Mouse (Mus musculus) retina, postnatal 1 day (tissue): Measurements from ENCODE around the gene Gm35549.
"Not testable (repeated sequence)": the region's sequence is repeated elsewhere in the genome, so short reads cannot be mapped to it uniquely, and the experiment has no call there.

ENCODE experiments used
- DNase-seq: peaks from one replicate; pipeline ENCODE4 v3.0.0-alpha.2; 2012

Gene Gm35549

GRCm38 (mm10) chr9:122843760-122844159, at the start of gene Gm35549:
Gm35549 (minus strand) TSS chr9:122844035.
- no peak for DNase-seq

- peak; percentile 88 for DNase-seq
Measured at GRCm38 (mm10) chr9:122886372-122887179, 42.7 kb upstream of the Gm35549 start.

- no peak for DNase-seq
Measured at GRCm38 (mm10) chr9:122885385-122885784, 41.5 kb upstream of the Gm35549 start, which contains the start of gene Zkscan7. Zkscan7 (plus strand) TSS chr9:122885685.

- no peak for DNase-seq
Measured at GRCm38 (mm10) chr9:122875145-122875544, 31.3 kb upstream of the Gm35549 start.

- DNase-seq, result no peak
Measured at GRCm38 (mm10) chr9:122874653-122875052, 30.8 kb upstream of the Gm35549 start.

GRCm38 (mm10) chr9:122872595-122872994, 28.8 kb upstream of the Gm35549 start:
- no peak for DNase-seq

- DNase-seq, result no peak
Measured at GRCm38 (mm10) chr9:122866192-122866591, 22.4 kb upstream of the Gm35549 start.

GRCm38 (mm10) chr9:122865697-122866166, 21.9 kb upstream of the Gm35549 start, which contains the start of gene Zfp445:
Zfp445 (minus strand) TSS chr9:122866006.
- peak; percentile 94 for DNase-seq

- DNase-seq, result no peak
Measured at GRCm38 (mm10) chr9:122864848-122865247, 21.0 kb upstream of the Gm35549 start.

GRCm38 (mm10) chr9:122863731-122864130, 19.9 kb upstream of the Gm35549 start:
- no peak for DNase-seq

- DNase-seq, result no peak
Measured at GRCm38 (mm10) chr9:122860752-122861151, 16.9 kb upstream of the Gm35549 start.

GRCm38 (mm10) chr9:122856716-122857115, 12.9 kb upstream of the Gm35549 start:
- no peak for DNase-seq

GRCm38 (mm10) chr9:122855617-122856016, 11.8 kb upstream of the Gm35549 start:
- DNase-seq, result no peak

- DNase-seq, result not testable (repeated sequence)
Measured at GRCm38 (mm10) chr9:122855141-122855540, 11.3 kb upstream of the Gm35549 start.

- no peak for DNase-seq
Measured at GRCm38 (mm10) chr9:122854526-122854925, 10.7 kb upstream of the Gm35549 start.

GRCm38 (mm10) chr9:122847811-122848311, 4.0 kb upstream of the Gm35549 start:
- not testable (repeated sequence) for DNase-seq

- no peak for DNase-seq
Measured at GRCm38 (mm10) chr9:122846156-122846555, 2.3 kb upstream of the Gm35549 start.

GRCm38 (mm10) chr9:122845621-122846020, 1.8 kb upstream of the Gm35549 start:
- DNase-seq, result no peak

GRCm38 (mm10) chr9:122837680-122838079, 6.2 kb downstream of the Gm35549 start:
- DNase-seq, result peak; percentile 44

GRCm38 (mm10) chr9:122837216-122837615, 6.6 kb downstream of the Gm35549 start:
- no peak for DNase-seq

- DNase-seq, result peak; percentile 77
Measured at GRCm38 (mm10) chr9:122836790-122837189, 7.0 kb downstream of the Gm35549 start.

GRCm38 (mm10) chr9:122836126-122836525, 7.7 kb downstream of the Gm35549 start:
- no peak for DNase-seq

GRCm38 (mm10) chr9:122829826-122830380, 13.9 kb downstream of the Gm35549 start:
- DNase-seq, result no peak

- no peak for DNase-seq
Measured at GRCm38 (mm10) chr9:122826743-122827142, 17.1 kb downstream of the Gm35549 start.
